Mouse (Mus musculus): Measurements from ENCODE around the gene Eid2b.
A peak's percentile ranks its signal among the peaks of the same experiment; 100 is the strongest.

DNA sequence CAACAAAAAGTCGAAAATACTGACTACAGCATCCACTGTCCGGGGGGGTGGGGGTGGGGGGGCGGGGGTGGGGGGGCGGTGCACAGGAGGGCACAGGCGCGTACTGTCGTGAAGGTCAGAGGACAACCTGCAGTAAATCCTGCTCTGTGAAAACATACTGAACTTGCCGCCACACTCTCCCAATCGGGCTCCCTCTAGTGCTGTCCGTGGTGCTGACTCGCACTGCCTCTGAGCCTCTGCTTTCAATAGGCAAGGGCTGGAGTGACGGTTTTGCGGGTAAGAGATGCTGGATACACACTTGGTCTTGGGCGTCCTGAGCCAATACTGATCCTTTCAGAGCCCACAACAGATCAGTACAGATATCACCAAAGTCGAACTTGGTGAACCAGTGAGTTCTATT is 13.8 kb upstream of the Eid2b start:
- no peak for TF ChIP-seq GABPA (IDR thresholded peaks at IDR 0.05; ENCODE audit: low read depth, low read length)
- no peak for TF ChIP-seq ZNF384 (IDR thresholded peaks at IDR 0.05; ENCODE audit: low read depth, low read length)
- 0 out of 6 replicates have a peak, but pooled peaks of 1 of the 3 experiments have one; percentile 3 for TF ChIP-seq CTCF (IDR thresholded peaks at IDR 0.05 in 2 of 3, conservative IDR thresholded peaks at IDR 0.05 in 1 of 3; ENCODE audit: control insufficient read depth in 1 of 3, insufficient read depth in 1 of 3, low read depth in 2 of 3, low read length in 3 of 3, poor library complexity in 1 of 3, severe bottlenecking in 1 of 3)

All from MEL (cell line).